Mouse (Mus musculus) liver, embryonic 11.5 days (tissue): ENCODE measurements at regions not wholly inside any gene's neighbourhood (a gene's known extent, or its start where the extent isn't known, plus 50 kb on each side); places are given as distances from the start of the nearest gene placed in this dataset.
"Not testable (repeated sequence)": the region's sequence is repeated elsewhere in the genome, so short reads cannot be mapped to it uniquely, and the experiment has no call there.

Experiments
- ATAC-seq: fragments of 200-750 bp; cut with Nextera tagmentation; replicated peaks from 2 replicates; pipeline ENCODE4 v1.8.0; 2017; ENCODE audit warnings: moderate number of reproducible peaks, mild to moderate bottlenecking, moderate TSS enrichment, moderate library complexity; ENCODE audit not compliant: low FRiP score
- DNase-seq: peaks from one replicate; pipeline ENCODE4 v3.0.0-alpha.2; 2017; ENCODE audit warnings: low spot score
- H3K27ac ChIP-seq: fragments of 300-500 bp; sonication (generic); 2 replicates; pipeline ENCODE4 v1.5.1; 2014; ENCODE audit warnings: mild to moderate bottlenecking, low read depth, low read length, control low read depth
- H3K27me3 ChIP-seq: fragments of 300-500 bp; sonication (generic); replicated peaks from 2 replicates; pipeline ENCODE4 v1.6.1; 2014; ENCODE audit warnings: low read length, mixed read lengths; ENCODE audit not compliant: control insufficient read depth, insufficient read depth
- H3K36me3 ChIP-seq: fragments of 300-500 bp; sonication (generic); 2 replicates; pipeline ENCODE4 v1.6.1; 2014; ENCODE audit warnings: mild to moderate bottlenecking, low read length, moderate library complexity, mixed read lengths; ENCODE audit not compliant: control insufficient read depth, insufficient read depth
- H3K4me1 ChIP-seq: fragments of 300-500 bp; sonication (generic); replicated peaks from 2 replicates; pipeline ENCODE4 v1.6.1; 2014; ENCODE audit warnings: low read length, mixed read lengths; ENCODE audit not compliant: control insufficient read depth, insufficient read depth
- H3K4me2 ChIP-seq: fragments of 300-500 bp; sonication (generic); 2 replicates; pipeline ENCODE4 v1.6.1; 2014; ENCODE audit warnings: mild to moderate bottlenecking, control low read depth, moderate library complexity
- H3K4me3 ChIP-seq: fragments of 300-500 bp; sonication (generic); 2 replicates; pipeline ENCODE4 v1.5.1; 2014; ENCODE audit warnings: low read depth, low read length, control low read depth
- H3K9ac ChIP-seq: fragments of 300-500 bp; sonication (generic); 2 replicates; pipeline ENCODE4 v1.6.1; 2014; ENCODE audit warnings: low read depth, low read length, control low read depth
- H3K9me3 ChIP-seq: fragments of 300-500 bp; sonication (generic); 2 replicates; pipeline ENCODE4 v1.6.1; 2016; ENCODE audit warnings: low read length, inconsistent platforms, mixed read lengths; ENCODE audit not compliant: control insufficient read depth
- WGBS: fragments of 180-500 bp; shearing (Covaris S2); extraction: QIAGEN DNeasy Blood & Tissue Kit; methylation state at CpG from one replicate; pipeline ENCODE4 v1.1.7; 2014; 5-methylcytosine and 5-hydroxymethylcytosine counted together

- Histone ChIP-seq H3K36me3 (no peaks in the 10 kb centered on the region), H3K4me3 (no peak overlapping the region), H3K9me3 (no peaks in the 10 kb centered on the region), H3K27ac (no peak overlapping the region), H3K27me3 (no peaks in the 10 kb centered on the region), H3K9ac (no peak overlapping the region), H3K4me2 (no peak overlapping the region), H3K4me1 (no peaks in the 10 kb centered on the region)
- DNase-seq = no peak
- WGBS = 48% methylated on average over 1 of the region's 1 CpGs
- no peak for ATAC-seq
Observed at GRCm38 (mm10) chr16:12802651-12803050, 306.8 kb upstream of the Ercc4 start.

GRCm38 (mm10) chr16:12807351-12807871 lies 302.1 kb upstream of the Ercc4 start:
- Histone ChIP-seq H3K9me3 (no peaks in the 10 kb centered on the region), H3K27me3 (no peaks in the 10 kb centered on the region), H3K4me2 (no peak overlapping the region), H3K36me3 (no peaks in the 10 kb centered on the region), H3K27ac (no peak overlapping the region), H3K4me1 (no peaks in the 10 kb centered on the region), H3K4me3 (no peak overlapping the region), H3K9ac (no peak overlapping the region)
- no peak for ATAC-seq
- WGBS = 58% methylated on average over 8 of the region's 8 CpGs
- no peak for DNase-seq

GRCm38 (mm10) chr16:12811088-12811487 lies 298.4 kb upstream of the Ercc4 start:
- Histone ChIP-seq H3K4me1 (no peaks in the 10 kb centered on the region), H3K4me2 (no peak overlapping the region), H3K27me3 (no peaks in the 10 kb centered on the region), H3K36me3 (no peaks in the 10 kb centered on the region), H3K9ac (no peak overlapping the region), H3K9me3 (no peaks in the 10 kb centered on the region), H3K27ac (no peak overlapping the region), H3K4me3 (no peak overlapping the region)
- ATAC-seq (no peak), DNase-seq (no peak)
- WGBS = 79% methylated on average over 2 of the region's 2 CpGs

- Histone ChIP-seq H3K27me3 (no peaks in the 10 kb centered on the region), H3K9ac (no peak overlapping the region), H3K4me1 (no peaks in the 10 kb centered on the region), H3K4me3 (no peak overlapping the region), H3K9me3 (no peaks in the 10 kb centered on the region), H3K36me3 (no peaks in the 10 kb centered on the region), H3K4me2 (no peak overlapping the region), H3K27ac (no peak overlapping the region)
- ATAC-seq (no peak), DNase-seq (no peak)
- WGBS = 77% methylated on average over 6 of the region's 6 CpGs
Observed at GRCm38 (mm10) chr16:12824646-12825045, 284.8 kb upstream of the Ercc4 start.

- DNase-seq = no peak
- Histone ChIP-seq H3K4me1 (no peaks in the 10 kb centered on the region), H3K36me3 (no peaks in the 10 kb centered on the region), H3K27ac (no peak overlapping the region), H3K27me3 (no peaks in the 10 kb centered on the region), H3K4me2 (no peak overlapping the region), H3K9me3 (no peaks in the 10 kb centered on the region), H3K4me3 (no peak overlapping the region), H3K9ac (no peak overlapping the region)
- WGBS = 52% methylated on average over 8 of the region's 8 CpGs
- ATAC-seq = no peak
Observed at GRCm38 (mm10) chr16:12826222-12826621, 283.3 kb upstream of the Ercc4 start.

- H3K36me3 ChIP-seq, H3K27ac ChIP-seq, H3K4me3 ChIP-seq, H3K9ac ChIP-seq, H3K4me2 ChIP-seq, DNase-seq, ATAC-seq, H3K9me3 ChIP-seq, H3K27me3 ChIP-seq, H3K4me1 ChIP-seq: not testable (repeated sequence)
- WGBS = 61% methylated on average over 1 of the region's 1 CpGs
Observed at GRCm38 (mm10) chr16:12831308-12831707, 278.2 kb upstream of the Ercc4 start.

- ATAC-seq = no peak
- H3K27ac ChIP-seq = no peak overlapping the region
- no peaks in the 10 kb centered on the region for H3K36me3 ChIP-seq
- no peak for DNase-seq
- H3K9me3 ChIP-seq = no peaks in the 10 kb centered on the region
- H3K4me1 ChIP-seq = no peaks in the 10 kb centered on the region
- no peak overlapping the region for H3K4me3 ChIP-seq
- 70% methylated on average over 1 of the region's 1 CpGs for WGBS
- H3K4me2 ChIP-seq = no peak overlapping the region
- no peaks in the 10 kb centered on the region for H3K27me3 ChIP-seq
- no peak overlapping the region for H3K9ac ChIP-seq
Observed at GRCm38 (mm10) chr16:12856356-12856755, 253.1 kb upstream of the Ercc4 start.

- Histone ChIP-seq H3K9ac (no peak overlapping the region), H3K9me3 (no peaks in the 10 kb centered on the region), H3K4me2 (no peak overlapping the region), H3K27ac (no peak overlapping the region), H3K4me1 (no peaks in the 10 kb centered on the region), H3K4me3 (no peak overlapping the region), H3K27me3 (no peaks in the 10 kb centered on the region), H3K36me3 (no peaks in the 10 kb centered on the region)
- DNase-seq (no peak), ATAC-seq (no peak)
- WGBS = 78% methylated on average over 5 of the region's 5 CpGs
Observed at GRCm38 (mm10) chr16:12859714-12860355, 249.6 kb upstream of the Ercc4 start.

- H3K9ac ChIP-seq = no peak overlapping the region
- 77% methylated on average over 5 of the region's 5 CpGs for WGBS
- DNase-seq = no peak
Observed at GRCm38 (mm10) chr16:12862561-12862960, 246.9 kb upstream of the Ercc4 start.

More at GRCm38 (mm10) chr16:12862561-12862960, 246.9 kb upstream of the Ercc4 start:
- Histone ChIP-seq H3K4me3 (no peak overlapping the region), H3K27me3 (no peaks in the 10 kb centered on the region), H3K36me3 (no peaks in the 10 kb centered on the region), H3K27ac (no peak overlapping the region), H3K9me3 (no peaks in the 10 kb centered on the region), H3K4me2 (no peak overlapping the region), H3K4me1 (no peaks in the 10 kb centered on the region)
- ATAC-seq = no peak
